Mouse (Mus musculus) bone marrow, adult 2 months (tissue): ENCODE data around the gene Capza3.

ENCODE experiments used
- CTCF ChIP-seq: fragments of 200-500 bp; IDR thresholded peaks from 2 replicates; pipeline ENCODE4 v1.5.1; 2011; ENCODE audit warnings: low read length, control low read depth; ENCODE audit not compliant: control insufficient read depth, insufficient read depth
- POLR2A ChIP-seq: fragments of 200-500 bp; IDR thresholded peaks from 2 replicates; pipeline ENCODE4 v1.6.1; 2011; ENCODE audit warnings: low read depth, mild to moderate bottlenecking, control low read depth, low read length, borderline replicate concordance; ENCODE audit not compliant: control insufficient read depth

DNA sequence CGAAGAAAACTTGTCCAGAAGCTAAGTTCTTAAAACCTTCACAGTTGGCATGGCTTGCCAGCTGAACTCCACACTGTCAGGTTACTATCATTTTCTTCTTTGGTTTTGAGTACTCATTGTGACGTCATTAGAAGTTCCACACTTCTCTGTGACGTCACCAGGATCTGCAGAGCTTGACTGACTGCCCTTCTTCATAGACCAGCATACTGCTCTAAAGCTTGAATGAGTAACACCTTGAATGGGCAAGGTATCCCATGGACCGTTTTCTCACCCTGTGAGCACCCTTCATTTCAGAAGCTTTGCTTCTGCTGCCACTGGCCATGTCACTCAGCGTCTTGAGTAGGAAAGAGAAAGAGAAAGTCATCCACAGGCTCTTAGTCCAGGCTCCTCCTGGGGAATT lies 305 bp downstream of the Capza3 start, which contains the start of gene Plcz1:
- TF ChIP-seq POLR2A (no peak), CTCF (no peak)
